Comparison of ENCODE assay signal across 24 mouse cellular contexts in genomic region chr6:101301154-101301553, GRCm38 (mm10).
"Had no signal": no experiment of that assay in that cellular context is flagged by ENCODE, and none has a peak within 500 bp of the region (broad histone marks: within the 10 kb centered on the region; RNA-seq: fewer than 3 reads in every experiment).

No protein-coding gene starts in this region.

- H3K36me3 ChIP-seq: liver, embryonic 15.5 days; lung, embryonic 15.5 days; midbrain, embryonic 10.5 days; midbrain, embryonic 12.5 days; neural tube, embryonic 13.5 days; neural tube, embryonic 15.5 days had no signal

- H3K4me3 ChIP-seq: liver, embryonic 15.5 days; lung, embryonic 15.5 days; megakaryocyte, embryonic 14.5 days; midbrain, embryonic 10.5 days; midbrain, embryonic 12.5 days; myocyte; neural tube, embryonic 13.5 days; neural tube, embryonic 15.5 days had no signal

- H3K27me3 ChIP-seq: liver, embryonic 15.5 days; lung, embryonic 15.5 days; megakaryocyte, embryonic 14.5 days; midbrain, embryonic 12.5 days; neural tube, embryonic 15.5 days had no signal

- ATAC-seq: liver, postnatal 0 days; lung, postnatal 0 days; midbrain, embryonic 16.5 days had no signal

- DNase-seq: liver, postnatal 0 days; lung, adult 2 months; lung, postnatal 14 days; lung, postnatal 36 days; midbrain, embryonic 14.5 days; retina, postnatal 1 day; right cerebral cortex, adult 18-20 months; right cerebral cortex, postnatal 25 days; right cerebral cortex, postnatal 4 days; spleen, adult 18-20 months; thymus, adult 18-20 months; thymus, postnatal 14 days; thymus, postnatal 36 days had no signal

- H3K4me1 ChIP-seq: megakaryocyte, embryonic 14.5 days; midbrain, embryonic 10.5 days; midbrain, embryonic 12.5 days; neural tube, embryonic 15.5 days had no signal

- H3K9ac ChIP-seq: liver, embryonic 15.5 days; liver, postnatal 0 days; lung, embryonic 15.5 days; midbrain, embryonic 12.5 days; neural tube, embryonic 13.5 days; neural tube, embryonic 15.5 days had no signal

- H3K4me2 ChIP-seq: liver, embryonic 15.5 days; lung, embryonic 15.5 days; midbrain, embryonic 12.5 days; neural tube, embryonic 13.5 days; neural tube, embryonic 15.5 days had no signal

- H3K9me3 ChIP-seq: liver, embryonic 15.5 days; lung, embryonic 15.5 days; midbrain, embryonic 10.5 days; midbrain, embryonic 12.5 days; neural tube, embryonic 13.5 days; neural tube, embryonic 15.5 days had no signal

- H3K27ac ChIP-seq: liver, embryonic 15.5 days; lung, embryonic 15.5 days; macrophage; midbrain, embryonic 10.5 days; midbrain, embryonic 12.5 days; neural tube, embryonic 13.5 days; neural tube, embryonic 15.5 days had no signal
